Mouse (Mus musculus): ENCODE results near the gene Mllt6. TPM values are rescaled to one million over a fixed set of nuclear protein-coding genes. Genes with fewer than 3 reads are reported as not detected.
"Not testable (repeated sequence)": the region's sequence is repeated elsewhere in the genome, so short reads cannot be mapped to it uniquely, and the experiment has no call there.

Mllt6 gene
- polyA plus RNA-seq, 1 experiment from 2014 or later = 4.1 TPM

DNA sequence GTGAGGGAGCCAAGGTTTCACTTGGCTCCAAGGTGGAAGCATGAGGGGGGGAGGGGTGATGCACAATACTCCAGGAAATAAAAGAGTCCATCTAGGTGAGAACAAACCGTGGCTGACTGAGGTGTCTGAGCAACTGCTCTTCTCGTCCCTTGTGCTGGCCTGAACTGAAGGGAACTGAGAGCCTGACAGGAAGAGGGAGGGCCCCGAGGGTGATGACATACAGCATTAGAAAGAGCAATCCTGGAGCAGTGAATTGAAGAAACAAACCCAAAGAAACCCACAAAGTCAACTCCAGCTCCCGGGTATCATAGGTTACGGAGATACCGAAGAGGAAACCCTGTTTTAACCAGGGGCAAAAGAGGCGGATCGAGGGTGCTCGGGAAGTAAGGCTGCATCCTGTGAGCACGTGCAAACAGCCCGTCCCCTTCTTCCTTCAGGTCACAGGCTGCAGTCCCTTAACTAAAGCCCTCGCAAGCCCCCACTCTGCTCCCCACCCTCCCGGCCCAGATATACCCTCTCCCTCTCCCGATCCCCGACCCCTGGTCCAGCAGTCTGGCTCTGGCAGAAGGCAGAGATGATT is 55.2 kb downstream of the Mllt6 start:
- Histone ChIP-seq H3K4me2 (ENCODE audit: low read depth, severe bottlenecking) (no peak overlapping the region), H3K4me1 (ENCODE audit: control insufficient read depth, insufficient read depth, low read length) (no peaks in the 10 kb centered on the region), H3K4me3 (ENCODE audit: low read depth, low read length) (no peak overlapping the region), H3K9ac (ENCODE audit: low read length) (no peak overlapping the region), H3K27ac (replicated peaks; ENCODE audit: low read depth, low read length) (no peak overlapping the region), H3K9me3 (ENCODE audit: control insufficient read depth, low read length) (peaks cover 2% of the 10 kb centered on the region; the same call in 1 of the 2 replicates), H3K27me3 (ENCODE audit: control insufficient read depth, insufficient read depth, low read length) (no peaks in the 10 kb centered on the region), H3K36me3 (ENCODE audit: control insufficient read depth, insufficient read depth, low read length) (peaks cover 42% of the 10 kb centered on the region)
- ATAC-seq (ENCODE audit: insufficient number of reproducible peaks, low FRiP score, low TSS enrichment, low read depth) = no peak
- 79% methylated on average over 15 of the region's 15 CpGs for WGBS
- DNase-seq (ENCODE audit: low spot score) = no peak

DNA sequence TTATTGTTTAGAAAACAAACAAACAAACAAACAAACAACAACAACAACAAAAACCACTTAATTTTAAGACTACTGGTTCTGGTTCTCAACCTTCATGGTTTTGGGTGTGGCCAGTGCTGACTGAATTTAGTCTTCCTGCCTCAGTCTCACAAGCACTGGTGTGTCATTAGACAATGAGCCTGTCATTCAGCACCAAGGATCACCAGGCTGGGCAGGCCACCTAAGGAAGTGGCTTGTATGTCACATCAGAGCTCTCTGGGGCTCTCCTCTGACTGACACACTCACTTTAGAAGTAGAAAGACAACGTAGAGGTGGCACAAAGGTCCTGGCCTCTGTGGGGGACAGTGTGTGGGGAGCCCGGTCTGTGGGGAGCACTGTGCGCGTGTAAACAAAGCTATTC is 55.8 kb downstream of the Mllt6 start:
- H3K27me3 ChIP-seq (ENCODE audit: control insufficient read depth, insufficient read depth, low read length) = no peaks in the 10 kb centered on the region
- H3K36me3 ChIP-seq (ENCODE audit: control insufficient read depth, insufficient read depth, low read length) = peaks cover 38% of the 10 kb centered on the region
- H3K4me1 ChIP-seq (ENCODE audit: control insufficient read depth, insufficient read depth, low read length) = no peaks in the 10 kb centered on the region
- WGBS = 91% methylated on average over 4 of the region's 4 CpGs
- ATAC-seq (ENCODE audit: insufficient number of reproducible peaks, low FRiP score, low TSS enrichment, low read depth) (no peak), DNase-seq (ENCODE audit: low spot score) (no peak)
- no peak overlapping the region for H3K27ac ChIP-seq (replicated peaks; ENCODE audit: low read depth, low read length)
- peaks cover 2% of the 10 kb centered on the region; the same call in 1 of the 2 replicates for H3K9me3 ChIP-seq (ENCODE audit: control insufficient read depth, low read length)
- no peak overlapping the region for H3K9ac ChIP-seq (ENCODE audit: low read length)
- no peak overlapping the region for H3K4me3 ChIP-seq (ENCODE audit: low read depth, low read length)
- H3K4me2 ChIP-seq (ENCODE audit: low read depth, severe bottlenecking) = no peak overlapping the region

DNA sequence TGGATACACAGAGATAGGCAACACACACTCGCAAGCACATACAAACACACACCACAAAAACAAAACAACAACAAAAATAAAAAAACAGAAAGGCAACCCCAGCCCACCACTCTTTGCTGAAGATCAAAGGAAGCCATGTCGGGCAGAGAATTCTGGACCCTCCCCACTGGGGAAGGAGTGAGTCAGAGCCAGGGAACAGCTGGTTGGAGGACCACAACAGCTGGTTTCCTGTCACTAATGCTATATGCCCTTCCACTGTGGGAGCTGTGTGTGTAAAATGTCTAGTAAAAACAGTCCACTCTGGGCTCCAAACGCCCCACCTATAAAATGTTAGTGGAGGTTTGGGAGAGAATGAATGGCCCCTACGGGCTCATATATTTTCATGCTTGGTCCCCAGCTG is 58.1 kb downstream of the Mllt6 start:
- no peak overlapping the region for H3K4me2 ChIP-seq (ENCODE audit: low read depth, severe bottlenecking)
- peaks cover 43% of the 10 kb centered on the region for H3K36me3 ChIP-seq (ENCODE audit: control insufficient read depth, insufficient read depth, low read length)
- H3K9ac ChIP-seq (ENCODE audit: low read length) = no peak overlapping the region
- DNase-seq (ENCODE audit: low spot score) (no peak), ATAC-seq (ENCODE audit: insufficient number of reproducible peaks, low FRiP score, low TSS enrichment, low read depth) (no peak)
- WGBS = 87% methylated on average over 4 of the region's 4 CpGs
- H3K4me1 ChIP-seq (ENCODE audit: control insufficient read depth, insufficient read depth, low read length) = no peaks in the 10 kb centered on the region
- H3K27me3 ChIP-seq (ENCODE audit: control insufficient read depth, insufficient read depth, low read length) = no peaks in the 10 kb centered on the region
- H3K27ac ChIP-seq (replicated peaks; ENCODE audit: low read depth, low read length) = no peak overlapping the region
- H3K9me3 ChIP-seq (ENCODE audit: control insufficient read depth, low read length) = peaks cover 2% of the 10 kb centered on the region; the same call in 1 of the 2 replicates
- H3K4me3 ChIP-seq (ENCODE audit: low read depth, low read length) = no peak overlapping the region

DNA sequence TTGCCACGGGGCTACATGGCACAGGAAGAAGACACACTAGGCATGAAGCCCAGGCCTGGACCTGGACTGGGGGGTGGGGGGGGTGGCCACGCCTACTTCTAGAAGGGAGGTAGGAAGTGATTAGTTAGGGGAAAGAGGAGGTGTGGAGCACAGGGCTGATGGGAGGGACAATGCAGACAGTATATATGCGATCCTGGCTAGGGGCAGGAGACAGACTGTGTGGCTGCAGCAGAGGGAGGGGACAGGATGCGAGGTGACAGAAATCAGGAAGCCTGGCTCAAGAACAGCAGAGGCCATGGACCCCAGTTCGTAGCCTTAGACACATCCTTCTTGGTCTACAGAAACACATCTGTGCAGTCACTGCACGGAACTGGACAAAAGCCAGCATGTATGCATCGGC is 60.5 kb downstream of the Mllt6 start:
- Histone ChIP-seq H3K4me3 (ENCODE audit: low read depth, low read length) (no peak overlapping the region), H3K36me3 (ENCODE audit: control insufficient read depth, insufficient read depth, low read length) (peaks cover 43% of the 10 kb centered on the region), H3K9me3 (ENCODE audit: control insufficient read depth, low read length) (peaks cover 2% of the 10 kb centered on the region; the same call in 1 of the 2 replicates), H3K27me3 (ENCODE audit: control insufficient read depth, insufficient read depth, low read length) (no peaks in the 10 kb centered on the region), H3K4me1 (ENCODE audit: control insufficient read depth, insufficient read depth, low read length) (no peaks in the 10 kb centered on the region), H3K4me2 (ENCODE audit: low read depth, severe bottlenecking) (no peak overlapping the region), H3K9ac (ENCODE audit: low read length) (no peak overlapping the region; the same call in 1 of the 2 replicates), H3K27ac (replicated peaks; ENCODE audit: low read depth, low read length) (no peak overlapping the region)
- WGBS = 86% methylated on average over 7 of the region's 7 CpGs
- DNase-seq (ENCODE audit: low spot score) (no peak), ATAC-seq (ENCODE audit: insufficient number of reproducible peaks, low FRiP score, low TSS enrichment, low read depth) (no peak)

DNA sequence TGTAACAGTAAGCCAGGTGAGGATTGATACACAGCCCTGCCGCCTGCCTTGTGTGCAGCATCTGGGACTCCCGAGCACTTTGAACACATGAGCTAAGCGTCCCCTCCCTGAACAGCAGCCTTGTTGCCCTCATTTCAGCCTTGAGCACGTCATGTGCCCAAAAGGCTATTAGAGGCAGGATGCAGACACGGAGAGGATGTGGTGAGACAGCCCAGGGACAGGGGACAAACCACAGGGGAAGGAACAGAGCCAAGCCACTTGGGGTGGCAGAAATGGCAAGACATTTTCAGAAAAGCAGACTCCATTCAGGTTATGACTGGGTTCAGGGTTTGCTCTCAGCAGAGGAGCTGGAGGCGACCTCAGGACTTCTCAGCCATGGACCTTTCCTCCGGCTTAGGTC is 65.1 kb downstream of the Mllt6 start:
- Histone ChIP-seq H3K9me3 (ENCODE audit: control insufficient read depth, low read length) (no peaks in the 10 kb centered on the region), H3K9ac (ENCODE audit: low read length) (no peak overlapping the region), H3K4me3 (ENCODE audit: low read depth, low read length) (no peak overlapping the region), H3K4me2 (ENCODE audit: low read depth, severe bottlenecking) (no peak overlapping the region), H3K27ac (replicated peaks; ENCODE audit: low read depth, low read length) (no peak overlapping the region), H3K36me3 (ENCODE audit: control insufficient read depth, insufficient read depth, low read length) (peaks cover 13% of the 10 kb centered on the region; the same call in 1 of the 2 replicates), H3K4me1 (ENCODE audit: control insufficient read depth, insufficient read depth, low read length) (no peaks in the 10 kb centered on the region), H3K27me3 (ENCODE audit: control insufficient read depth, insufficient read depth, low read length) (no peaks in the 10 kb centered on the region)
- ATAC-seq (ENCODE audit: insufficient number of reproducible peaks, low FRiP score, low TSS enrichment, low read depth) = no peak
- 56% methylated on average over 7 of the region's 7 CpGs for WGBS
- no peak for DNase-seq (ENCODE audit: low spot score)

DNA sequence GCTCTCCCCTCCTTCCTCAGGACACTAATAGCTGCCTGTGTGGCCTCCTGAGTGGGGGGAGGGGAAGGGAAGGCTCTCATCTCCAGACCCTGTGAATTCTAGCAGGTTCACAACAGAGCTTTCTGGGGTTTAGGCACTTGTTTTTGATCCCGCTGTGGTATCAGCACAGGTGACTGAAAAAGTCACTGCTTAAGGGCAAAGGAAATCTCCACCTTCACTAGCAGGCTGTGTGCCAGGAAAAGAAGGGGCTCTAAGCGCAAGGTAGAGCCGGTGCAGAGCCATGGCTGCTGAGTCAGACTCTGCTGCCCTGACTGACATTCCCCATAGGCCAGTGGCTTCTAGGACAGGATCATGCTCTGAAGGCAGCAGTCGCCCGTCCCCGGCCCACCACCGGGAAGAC is 65.5 kb downstream of the Mllt6 start:
- no peak overlapping the region for H3K4me3 ChIP-seq (ENCODE audit: low read depth, low read length)
- 64% methylated on average over 7 of the region's 7 CpGs for WGBS
- no peaks in the 10 kb centered on the region for H3K9me3 ChIP-seq (ENCODE audit: control insufficient read depth, low read length)
- no peak overlapping the region for H3K27ac ChIP-seq (replicated peaks; ENCODE audit: low read depth, low read length)
- H3K27me3 ChIP-seq (ENCODE audit: control insufficient read depth, insufficient read depth, low read length) = no peaks in the 10 kb centered on the region
- DNase-seq (ENCODE audit: low spot score) (no peak), ATAC-seq (ENCODE audit: insufficient number of reproducible peaks, low FRiP score, low TSS enrichment, low read depth) (no peak)
- peaks cover 13% of the 10 kb centered on the region; the same call in 1 of the 2 replicates for H3K36me3 ChIP-seq (ENCODE audit: control insufficient read depth, insufficient read depth, low read length)
- no peak overlapping the region for H3K4me2 ChIP-seq (ENCODE audit: low read depth, severe bottlenecking)
- peaks cover 3% of the 10 kb centered on the region; the same call in 1 of the 2 replicates for H3K4me1 ChIP-seq (ENCODE audit: control insufficient read depth, insufficient read depth, low read length)
- H3K9ac ChIP-seq (ENCODE audit: low read length) = no peak overlapping the region

DNA sequence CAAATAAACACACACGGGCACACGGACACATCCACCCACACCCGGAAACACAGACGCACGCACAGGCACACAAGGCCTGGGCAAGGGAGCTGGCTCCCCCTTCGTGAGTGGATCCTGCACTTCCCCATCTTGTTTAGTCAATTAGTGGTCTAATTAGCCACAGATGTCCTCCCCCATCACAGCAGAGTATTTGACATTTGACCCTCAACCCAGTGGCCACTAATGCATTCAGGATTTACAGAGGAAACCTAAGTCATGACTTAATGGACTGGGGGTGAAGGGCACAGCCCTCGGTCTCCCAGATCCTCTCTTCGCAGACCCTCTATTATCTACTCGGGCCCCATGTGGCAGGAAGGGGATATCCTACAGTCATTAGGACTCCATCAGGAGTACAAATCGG is 70.5 kb downstream of the Mllt6 start:
- Histone ChIP-seq H3K4me3 (ENCODE audit: low read depth, low read length) (no peak overlapping the region), H3K9ac (ENCODE audit: low read length) (no peak overlapping the region), H3K27me3 (ENCODE audit: control insufficient read depth, insufficient read depth, low read length) (no peaks in the 10 kb centered on the region), H3K27ac (replicated peaks; ENCODE audit: low read depth, low read length) (no peak overlapping the region), H3K36me3 (ENCODE audit: control insufficient read depth, insufficient read depth, low read length) (peaks cover under 1% of the 10 kb centered on the region; the same call in 1 of the 2 replicates), H3K9me3 (ENCODE audit: control insufficient read depth, low read length) (no peaks in the 10 kb centered on the region), H3K4me1 (ENCODE audit: control insufficient read depth, insufficient read depth, low read length) (peaks cover 9% of the 10 kb centered on the region; the same call in 1 of the 2 replicates), H3K4me2 (ENCODE audit: low read depth, severe bottlenecking) (no peak overlapping the region)
- DNase-seq (ENCODE audit: low spot score) (peak; percentile 54), ATAC-seq (ENCODE audit: insufficient number of reproducible peaks, low FRiP score, low TSS enrichment, low read depth) (no peak)
- WGBS = 11% methylated on average over 10 of the region's 10 CpGs

DNA sequence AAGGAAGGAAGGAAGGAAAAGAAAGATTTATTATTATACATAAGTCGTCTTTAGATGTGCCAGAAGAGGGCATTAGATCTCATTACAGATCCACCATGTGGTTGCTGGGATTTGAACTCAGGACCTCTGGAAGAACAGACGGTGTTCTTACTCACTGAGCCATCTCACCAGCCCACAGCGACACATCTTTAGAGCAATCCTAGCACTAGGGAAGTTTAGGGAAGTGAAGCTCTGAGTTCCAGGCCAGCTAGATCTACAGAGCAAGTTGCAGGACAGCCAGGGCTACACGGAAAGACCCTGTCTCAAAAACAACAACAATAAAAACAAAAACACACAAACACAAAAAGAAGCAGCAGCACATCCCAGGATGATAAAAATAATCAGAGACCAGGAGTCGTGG is 71.6 kb downstream of the Mllt6 start:
- not testable (repeated sequence) for H3K36me3 ChIP-seq (ENCODE audit: control insufficient read depth, insufficient read depth, low read length); H3K27ac ChIP-seq (replicated peaks; ENCODE audit: low read depth, low read length); H3K27me3 ChIP-seq (ENCODE audit: control insufficient read depth, insufficient read depth, low read length); H3K4me3 ChIP-seq (ENCODE audit: low read depth, low read length); ATAC-seq (ENCODE audit: insufficient number of reproducible peaks, low FRiP score, low TSS enrichment, low read depth); H3K4me2 ChIP-seq (ENCODE audit: low read depth, severe bottlenecking); DNase-seq (ENCODE audit: low spot score); H3K9ac ChIP-seq (ENCODE audit: low read length); H3K4me1 ChIP-seq (ENCODE audit: control insufficient read depth, insufficient read depth, low read length); H3K9me3 ChIP-seq (ENCODE audit: control insufficient read depth, low read length)
- WGBS = 88% methylated on average over 5 of the region's 5 CpGs
